Mouse (Mus musculus): ENCODE measurements around the gene Gdf10.

DNA sequence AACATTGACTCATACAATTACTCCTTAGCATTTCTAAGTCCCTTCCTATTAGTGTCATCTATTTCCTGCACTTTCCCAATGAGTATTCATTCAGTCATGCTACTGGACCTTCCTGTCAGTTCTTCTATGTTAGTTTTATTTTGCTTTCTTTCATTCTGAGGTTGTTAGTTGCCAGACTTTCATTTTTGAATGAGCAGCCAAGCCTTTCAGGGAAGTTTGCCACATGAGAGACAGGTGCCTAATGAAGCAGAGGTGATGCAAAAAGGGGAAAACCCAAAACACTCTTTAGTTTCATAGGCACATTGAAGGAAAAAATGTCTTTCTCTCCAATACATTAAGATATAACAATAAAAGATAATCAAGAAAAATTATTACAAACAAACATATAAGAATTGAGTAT is 18.5 kb upstream of the Gdf10 start:
- TF ChIP-seq CTCF (IDR thresholded peaks at IDR 0.05; ENCODE audit: extremely low read depth, insufficient read depth, low read length): no peak
- TF ChIP-seq POLR2A (IDR thresholded peaks at IDR 0.05; ENCODE audit: extremely low read depth, insufficient read depth, low read length): no peak

All from cortical plate, adult 2 months (tissue).